Mouse (Mus musculus) CD4-positive, CD25-positive, alpha-beta regulatory T cell, adult 9 weeks (primary cell): ENCODE data around the gene Nlrc3. TPM values are rescaled to one million over a fixed set of nuclear protein-coding genes. Genes with fewer than 3 reads are reported as not detected.

Source experiments
- polyA plus RNA-seq: library from polyadenylated mRNA; unstranded; fragments of 100-300 nt; shearing (Covaris generic); gene quantifications from one replicate; pipeline ENCODE4 v1.2.1, GENCODE M21; 2017

Gene Nlrc3
- 92.7 TPM for polyA plus RNA-seq

DNA sequence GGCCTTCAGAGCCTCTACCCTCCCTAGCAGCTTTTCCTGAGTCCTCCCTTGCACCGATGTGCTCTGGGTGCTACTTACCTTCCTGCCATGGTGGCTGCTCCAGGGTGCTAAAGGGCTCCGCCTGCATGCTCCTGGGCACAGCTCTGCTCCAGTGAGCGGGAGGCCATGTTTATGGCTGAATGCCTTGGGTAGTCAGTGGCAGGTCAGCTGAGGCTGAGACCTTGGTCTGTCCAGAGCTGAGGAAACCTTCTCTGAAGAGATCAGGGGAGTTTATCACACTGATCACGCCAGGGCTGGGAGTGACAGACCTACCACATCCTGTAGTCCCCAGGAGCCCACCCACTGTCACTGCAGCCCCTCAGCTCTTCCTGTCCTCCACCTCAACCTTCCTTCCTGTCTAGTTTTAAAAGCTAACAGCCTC, at the start of gene Nlrc3:
Gene Nlrc3, minus strand, starts transcription at position 382 of the 421 bp plus-strand sequence.

DNA sequence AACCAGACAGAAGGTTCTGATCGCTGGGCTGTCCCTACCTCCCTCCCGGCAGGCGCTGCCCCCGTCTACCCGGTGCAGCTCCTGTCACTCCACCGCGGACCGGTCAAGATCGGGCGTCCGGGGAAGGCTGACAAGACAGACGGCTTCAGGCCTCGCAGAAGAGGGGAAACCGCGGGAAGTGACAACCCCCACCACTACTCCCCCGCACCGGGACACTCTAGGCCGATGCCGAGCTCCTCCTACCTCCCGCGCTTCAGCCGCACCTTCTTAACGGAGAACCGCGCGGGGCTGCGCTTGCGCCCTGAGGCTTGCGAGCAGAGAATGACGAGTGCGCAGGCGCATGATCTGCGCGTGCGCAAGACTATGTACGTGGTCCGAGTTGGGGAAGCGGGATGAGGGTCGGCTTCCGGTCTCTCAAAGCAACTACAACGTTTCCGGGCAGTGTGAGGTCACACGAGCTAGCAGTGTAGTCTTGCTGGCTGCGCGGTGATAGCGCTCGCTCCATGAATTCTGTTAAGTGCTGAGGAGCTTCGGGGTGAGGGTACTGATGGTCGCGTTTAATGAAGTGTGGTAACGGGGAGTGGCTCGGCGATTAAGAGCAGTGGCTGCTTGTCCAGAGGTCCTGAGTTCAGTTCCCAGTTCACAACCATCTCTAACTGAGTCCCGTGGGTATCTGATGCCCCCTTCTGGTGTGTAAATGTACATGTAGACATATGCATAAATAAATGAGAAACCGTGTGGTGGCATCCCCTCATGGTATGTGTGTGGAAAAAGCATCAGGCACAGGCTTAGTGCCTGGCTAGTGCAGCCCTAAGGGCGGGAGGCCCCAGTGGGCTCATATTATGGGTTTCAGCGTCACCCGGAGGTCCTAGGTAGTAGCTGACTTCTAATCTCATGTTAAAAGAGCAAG, 27.3 kb upstream of the Nlrc3 start, which contains the start of gene Slx4:
Gene Slx4, minus strand, starts transcription at position 282 of the 910 bp plus-strand sequence.

DNA sequence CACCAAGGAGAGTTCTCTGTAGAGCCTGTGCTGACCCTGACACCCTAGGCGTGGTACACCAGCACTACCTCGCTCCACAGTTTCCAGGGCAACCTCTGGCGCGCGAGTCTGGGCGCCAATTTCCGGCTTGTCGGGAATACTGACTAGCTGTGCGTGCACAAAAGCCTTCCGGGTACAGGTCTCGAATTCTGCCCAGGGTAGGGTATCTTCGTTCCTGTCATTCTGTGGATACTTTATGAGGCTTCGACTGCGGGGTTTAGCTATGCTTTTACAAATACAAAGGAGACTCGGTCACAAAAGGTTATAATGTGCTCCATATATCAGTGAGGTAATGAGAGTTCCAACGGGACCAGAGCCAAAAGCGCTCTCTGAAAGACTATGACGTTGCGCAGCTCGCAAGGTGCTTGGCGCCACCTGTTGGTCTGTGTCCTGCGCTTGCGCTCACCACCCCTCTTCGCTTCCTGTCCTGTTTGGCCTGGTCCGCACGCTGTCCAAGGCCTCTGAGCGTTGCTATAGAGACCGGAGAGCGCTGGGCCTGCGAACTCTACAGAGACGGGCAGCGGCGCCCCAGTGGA, 67.8 kb downstream of the Nlrc3 start, which contains the start of the genes 1700037C18Rik and Cluap1:
Gene 1700037C18Rik, minus strand, starts transcription at position 153 of the 575 bp plus-strand sequence.
Gene Cluap1, plus strand, starts transcription at position 265 of the 575 bp plus-strand sequence.

Other genes with a start within 250 kb of the Nlrc3 start
- 89.8 TPM for gene Zfp263, start 232.5 kb downstream of the Nlrc3 start, polyA plus RNA-seq
- not detected for gene Olfr15, start 145.8 kb downstream of the Nlrc3 start, polyA plus RNA-seq
- 1.5 TPM for gene Zfp174, start 129.4 kb downstream of the Nlrc3 start, polyA plus RNA-seq
- gene Naa60, start 104.3 kb downstream of the Nlrc3 start, polyA plus RNA-seq: 151 TPM
- gene Zfp597, start 92.1 kb downstream of the Nlrc3 start, polyA plus RNA-seq: 15.8 TPM
- 2.4 TPM for gene Gm20695, start 92.0 kb downstream of the Nlrc3 start, polyA plus RNA-seq
- 12.4 TPM for gene 1700037C18Rik, start 67.9 kb downstream of the Nlrc3 start, polyA plus RNA-seq
- 47.0 TPM for gene Cluap1, start 67.8 kb downstream of the Nlrc3 start, polyA plus RNA-seq
- gene Slx4, start 27.1 kb upstream of the Nlrc3 start, polyA plus RNA-seq: 51.6 TPM
- gene Dnase1, start 60.3 kb upstream of the Nlrc3 start, polyA plus RNA-seq: 6.0 TPM
- 74.8 TPM for gene Trap1, start 101.2 kb upstream of the Nlrc3 start, polyA plus RNA-seq
- gene Crebbp, start 237.4 kb upstream of the Nlrc3 start, polyA plus RNA-seq: 24.0 TPM